Mouse (Mus musculus) hindbrain, embryonic 13.5 days (tissue): Measurements from ENCODE around the gene Entpd6. TPM values are rescaled to one million over a fixed set of nuclear protein-coding genes. Genes with fewer than 3 reads are reported as not detected.

Source experiments
- ATAC-seq: fragments of 200-750 bp; cut with Nextera tagmentation; 2 replicates; pipeline ENCODE4 v1.8.0; 2017; ENCODE audit warnings: moderate TSS enrichment; ENCODE audit not compliant: low FRiP score
- H3K27ac ChIP-seq: fragments of 300-500 bp; sonication (generic); 2 replicates; pipeline ENCODE4 v1.5.1; 2015; ENCODE audit warnings: inconsistent platforms, mild to moderate bottlenecking, moderate library complexity
- H3K27me3 ChIP-seq: fragments of 300-500 bp; sonication (generic); 2 replicates; pipeline ENCODE4 v1.6.1; 2015; ENCODE audit warnings: mild to moderate bottlenecking, inconsistent platforms
- H3K36me3 ChIP-seq: fragments of 300-500 bp; sonication (generic); 2 replicates; pipeline ENCODE4 v1.6.1; 2015; ENCODE audit warnings: mild to moderate bottlenecking, inconsistent platforms
- H3K4me1 ChIP-seq: fragments of 300-500 bp; sonication (generic); replicated peaks from 2 replicates; pipeline ENCODE4 v1.6.1; 2015; ENCODE audit warnings: inconsistent platforms
- H3K4me2 ChIP-seq: fragments of 300-500 bp; sonication (generic); 2 replicates; pipeline ENCODE4 v1.6.1; 2015; ENCODE audit warnings: inconsistent platforms, mild to moderate bottlenecking, moderate library complexity
- H3K4me3 ChIP-seq: fragments of 300-500 bp; sonication (generic); 2 replicates; pipeline ENCODE4 v1.5.1; 2015; ENCODE audit warnings: mild to moderate bottlenecking, inconsistent platforms
- H3K9ac ChIP-seq: fragments of 300-500 bp; sonication (generic); 2 replicates; pipeline ENCODE4 v1.6.1; 2015; ENCODE audit warnings: mild to moderate bottlenecking, inconsistent platforms
- H3K9me3 ChIP-seq: fragments of 300-500 bp; sonication (generic); 2 replicates; pipeline ENCODE4 v1.6.1; 2016; ENCODE audit warnings: inconsistent platforms
- WGBS: fragments of 180-500 bp; shearing (Covaris S2); methylation state at CpG from one replicate; pipeline ENCODE4 v1.1.7; 2015; 5-methylcytosine and 5-hydroxymethylcytosine counted together
- polyA plus RNA-seq: library from polyadenylated mRNA; unstranded; fragments of >200 nt; fragmentation: Nextera tagmentation; extraction: Ambion mirVana; gene quantifications from 2 replicates; pipeline ENCODE4 v1.2.1, GENCODE M21; 2015

Entpd6 gene
- polyA plus RNA-seq: 49.1 and 55.8 TPM in 2 replicates

DNA sequence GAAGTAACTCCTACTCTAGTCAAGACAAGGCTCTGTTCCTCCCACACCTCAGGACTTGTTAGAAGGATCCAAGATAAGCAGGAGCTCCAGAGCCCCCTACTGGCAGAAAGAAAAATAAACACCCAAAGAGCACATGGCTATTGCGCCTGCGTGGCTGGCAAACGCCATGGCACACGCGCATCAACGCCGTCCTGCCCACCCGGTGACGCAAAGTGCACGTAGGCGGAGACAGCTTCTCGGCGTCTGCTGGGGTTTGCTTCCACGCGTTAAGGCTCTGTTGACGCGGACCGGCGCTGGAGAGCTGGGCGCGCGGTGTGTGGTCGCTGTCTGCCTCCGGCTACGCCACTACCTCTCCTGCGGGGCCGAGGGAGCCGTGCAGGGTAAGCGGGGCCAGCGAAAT is at the start of gene Entpd6:
Gene Entpd6 (plus strand): TSS at position 189 of the 400 bp plus-strand sequence.
- Histone ChIP-seq H3K36me3 (peaks cover 13% of the 10 kb centered on the region), H3K4me2 (peak within 1 kb of the TSS; percentile 86), H3K9me3 (no peaks in the 10 kb centered on the region), H3K4me1 (peaks cover 16% of the 10 kb centered on the region), H3K4me3 (peak within 1 kb of the TSS; percentile 70), H3K27ac (peak within 1 kb of the TSS; percentile 85), H3K9ac (peak within 1 kb of the TSS; percentile 86), H3K27me3 (peaks cover 39% of the 10 kb centered on the region)
- ATAC-seq: peak; percentile 98
- WGBS: under 1% methylated on average over 30 of the region's 30 CpGs

DNA sequence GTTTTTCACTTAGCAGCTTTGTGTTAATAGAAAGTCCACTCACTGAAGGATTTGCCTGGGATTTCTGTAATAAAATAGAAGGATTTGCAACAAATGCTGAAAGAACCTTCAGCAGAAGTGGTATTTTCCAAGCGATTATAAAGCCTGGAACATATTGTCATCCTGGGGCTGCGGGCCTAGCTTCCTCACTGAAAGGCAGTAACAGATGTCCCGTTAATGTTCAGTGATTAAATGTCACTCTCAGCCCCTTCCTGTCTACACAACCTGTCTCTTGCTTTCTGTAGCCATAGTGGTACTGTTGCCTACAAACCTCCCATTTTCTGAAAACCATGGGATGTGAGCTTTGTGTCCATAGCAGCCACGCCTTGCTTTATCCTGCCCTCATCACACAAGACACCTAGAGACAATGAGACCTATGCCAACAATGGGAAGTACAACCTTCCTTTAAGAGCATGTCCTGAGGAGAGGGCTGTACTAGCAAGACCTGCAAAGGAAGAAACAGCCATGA is 36.6 kb upstream of the Entpd6 start:
- no peaks in the 10 kb centered on the region for H3K9me3 ChIP-seq
- no peaks in the 10 kb centered on the region for H3K36me3 ChIP-seq
- no peak overlapping the region for H3K27ac ChIP-seq
- 82% methylated on average over 4 of the region's 4 CpGs for WGBS
- H3K4me2 ChIP-seq: no peak overlapping the region
- no peaks in the 10 kb centered on the region for H3K4me1 ChIP-seq
- no peak overlapping the region for H3K9ac ChIP-seq
- no peak overlapping the region for H3K4me3 ChIP-seq
- no peak for ATAC-seq
- H3K27me3 ChIP-seq: no peaks in the 10 kb centered on the region

DNA sequence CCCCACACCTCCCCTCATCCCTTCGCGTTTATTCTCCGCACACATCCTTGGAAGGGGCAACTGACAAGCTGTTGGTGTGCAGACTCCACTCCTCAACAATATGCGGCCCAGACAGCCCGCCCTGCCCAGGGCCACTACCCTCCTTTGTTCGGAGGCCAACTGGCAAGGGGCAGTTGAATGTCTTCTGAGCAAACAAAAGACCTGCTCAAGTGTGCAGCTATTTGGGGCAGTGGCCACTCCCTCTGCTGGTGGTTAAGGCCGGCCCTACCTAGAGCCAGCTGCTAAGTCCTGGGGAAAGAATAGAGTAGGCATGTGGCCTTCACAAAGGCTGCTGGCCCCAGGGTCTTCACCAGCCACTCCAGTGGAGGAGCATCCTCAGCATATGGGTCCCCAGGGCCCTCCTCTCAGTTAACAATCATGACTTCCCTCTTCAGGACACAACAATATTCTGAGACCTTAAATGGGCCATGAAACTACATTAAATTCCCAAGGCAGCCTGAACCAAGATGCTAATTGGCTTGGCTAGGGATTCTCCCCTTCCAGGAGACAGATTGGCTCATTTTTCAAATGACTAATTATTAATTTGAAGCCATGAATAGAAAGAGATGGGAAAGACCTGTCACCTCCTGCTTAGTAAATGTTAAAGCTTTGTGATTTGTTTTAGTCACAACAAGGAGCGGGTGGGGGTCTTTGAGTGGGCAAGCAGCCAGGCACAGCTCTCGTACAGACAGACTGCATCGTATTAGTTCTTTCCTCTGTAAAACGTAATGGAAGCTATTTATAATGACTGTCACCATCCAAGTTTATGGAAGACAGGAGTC is 12.9 kb upstream of the Entpd6 start:
- Histone ChIP-seq H3K36me3 (no peaks in the 10 kb centered on the region), H3K27ac (no peak overlapping the region), H3K4me3 (no peak overlapping the region), H3K9me3 (no peaks in the 10 kb centered on the region), H3K4me1 (peaks cover 9% of the 10 kb centered on the region), H3K9ac (no peak overlapping the region), H3K27me3 (peaks cover 38% of the 10 kb centered on the region), H3K4me2 (peak overlapping the region; percentile 18; the same call in 1 of the 2 replicates)
- WGBS: 9% methylated on average over 11 of the region's 11 CpGs
- ATAC-seq: peak; percentile 97

DNA sequence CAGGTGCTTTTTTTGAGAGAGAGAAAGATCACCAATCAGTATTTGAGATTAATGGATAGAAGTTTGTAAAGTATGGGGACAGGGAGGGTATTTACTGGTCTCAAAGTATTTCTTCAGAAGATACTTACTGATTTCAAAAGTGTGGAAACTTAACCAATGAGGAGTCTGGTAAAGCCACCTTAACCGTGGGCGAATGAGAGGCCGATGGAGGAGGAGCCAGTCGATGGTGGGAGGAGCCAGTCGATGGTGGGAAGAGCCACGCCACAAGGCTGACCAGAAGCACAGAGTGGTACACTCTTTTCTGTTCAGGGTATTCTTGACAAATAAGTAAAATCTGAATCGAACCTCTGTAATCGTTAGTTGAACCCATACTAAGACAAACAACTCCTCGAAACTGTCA is 11.0 kb upstream of the Entpd6 start:
- H3K9ac ChIP-seq: no peak overlapping the region
- peaks cover 9% of the 10 kb centered on the region for H3K4me1 ChIP-seq
- no peak for ATAC-seq
- 83% methylated on average over 9 of the region's 9 CpGs for WGBS
- H3K27me3 ChIP-seq: peaks cover 47% of the 10 kb centered on the region
- no peak overlapping the region for H3K4me2 ChIP-seq
- no peak overlapping the region for H3K27ac ChIP-seq
- H3K36me3 ChIP-seq: no peaks in the 10 kb centered on the region
- no peaks in the 10 kb centered on the region for H3K9me3 ChIP-seq
- no peak overlapping the region for H3K4me3 ChIP-seq

DNA sequence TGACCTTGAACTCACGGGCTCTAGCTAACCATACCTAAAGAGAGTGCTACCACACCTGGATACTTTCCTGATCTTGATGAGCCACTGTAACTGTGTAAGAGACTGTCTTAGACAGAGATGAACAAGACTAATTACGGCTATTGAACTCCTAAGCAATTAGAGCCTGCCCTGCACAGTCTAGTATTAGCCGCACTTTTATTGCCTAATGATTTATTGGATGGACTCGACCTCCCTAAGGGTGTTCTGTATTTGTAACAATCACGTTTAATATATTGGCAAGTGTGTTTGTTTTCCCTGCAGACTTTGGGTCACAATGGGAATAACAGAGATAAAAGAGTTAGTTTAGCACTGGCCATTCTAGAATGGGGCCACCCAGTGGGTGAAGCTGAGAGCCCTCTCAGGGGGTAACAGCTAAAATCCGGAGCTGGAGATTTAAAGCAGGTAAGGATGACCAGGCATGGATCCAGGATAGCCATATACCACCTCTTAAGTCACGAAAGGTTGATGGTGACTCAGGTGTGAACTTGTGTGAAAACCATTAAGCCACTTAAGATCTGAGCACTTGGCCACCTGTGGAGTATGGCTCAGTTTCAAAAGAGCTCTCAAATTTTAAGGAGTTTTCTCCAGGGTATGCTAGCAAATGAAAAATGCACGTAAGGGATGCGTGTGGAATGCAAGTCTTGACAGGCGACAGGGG is 8.5 kb upstream of the Entpd6 start:
- Histone ChIP-seq H3K27me3 (peaks cover 63% of the 10 kb centered on the region), H3K9ac (no peak overlapping the region), H3K4me1 (peaks cover 9% of the 10 kb centered on the region), H3K36me3 (no peaks in the 10 kb centered on the region), H3K27ac (no peak overlapping the region), H3K4me3 (no peak overlapping the region), H3K4me2 (no peak overlapping the region), H3K9me3 (no peaks in the 10 kb centered on the region)
- WGBS: 68% methylated on average over 10 of the region's 10 CpGs
- ATAC-seq: no peak

DNA sequence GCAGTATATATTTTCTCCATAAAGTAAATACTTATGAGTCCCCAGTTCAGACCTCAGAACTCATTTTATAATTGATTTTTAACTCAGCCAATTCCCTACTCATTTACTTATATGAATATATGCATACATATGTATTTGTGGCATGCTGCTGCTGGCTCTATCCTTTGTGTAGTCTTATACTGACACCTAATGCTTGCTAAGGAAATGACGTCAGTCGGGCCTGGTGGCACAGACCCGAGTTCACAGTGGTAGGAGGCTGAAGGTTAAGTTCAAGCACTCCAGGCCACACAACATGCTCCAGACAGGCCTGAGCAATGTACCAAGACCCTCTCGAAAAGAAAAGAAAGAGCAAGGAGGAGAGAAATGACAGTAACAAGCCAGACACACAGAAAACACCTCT is 7.4 kb upstream of the Entpd6 start:
- ATAC-seq: peak; percentile 64
- Histone ChIP-seq H3K4me2 (no peak overlapping the region), H3K9ac (no peak overlapping the region), H3K27ac (no peak overlapping the region), H3K9me3 (no peaks in the 10 kb centered on the region), H3K36me3 (no peaks in the 10 kb centered on the region), H3K27me3 (peaks cover 74% of the 10 kb centered on the region), H3K4me3 (no peak overlapping the region), H3K4me1 (no peaks in the 10 kb centered on the region)
- 67% methylated on average over 4 of the region's 4 CpGs for WGBS

DNA sequence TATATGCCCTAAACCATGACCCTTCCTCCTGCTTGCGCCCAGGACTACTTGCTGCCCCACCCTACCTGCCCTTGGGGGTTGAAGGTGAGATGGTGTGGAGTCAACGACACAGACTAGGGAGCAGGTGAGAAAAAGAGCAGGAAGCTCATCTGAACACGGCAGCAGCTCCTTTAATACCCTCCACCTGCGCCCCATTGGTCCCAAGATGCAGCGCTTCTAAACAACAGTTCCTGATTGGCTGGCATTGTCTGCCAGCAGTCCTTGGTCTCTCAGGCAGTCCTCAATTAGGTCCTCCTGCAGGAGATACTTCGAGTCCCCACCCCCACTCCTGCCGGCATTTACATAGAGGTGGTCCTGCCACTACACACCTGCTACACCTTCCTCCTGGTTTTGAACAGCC is 3.8 kb upstream of the Entpd6 start:
- no peak overlapping the region for H3K4me2 ChIP-seq
- WGBS: 80% methylated on average over 7 of the region's 7 CpGs
- no peak overlapping the region for H3K27ac ChIP-seq
- ATAC-seq: no peak
- no peaks in the 10 kb centered on the region for H3K9me3 ChIP-seq
- H3K4me3 ChIP-seq: no peak overlapping the region
- H3K27me3 ChIP-seq: peaks cover 59% of the 10 kb centered on the region
- peaks cover 8% of the 10 kb centered on the region for H3K4me1 ChIP-seq
- no peak overlapping the region for H3K9ac ChIP-seq
- H3K36me3 ChIP-seq: no peaks in the 10 kb centered on the region

DNA sequence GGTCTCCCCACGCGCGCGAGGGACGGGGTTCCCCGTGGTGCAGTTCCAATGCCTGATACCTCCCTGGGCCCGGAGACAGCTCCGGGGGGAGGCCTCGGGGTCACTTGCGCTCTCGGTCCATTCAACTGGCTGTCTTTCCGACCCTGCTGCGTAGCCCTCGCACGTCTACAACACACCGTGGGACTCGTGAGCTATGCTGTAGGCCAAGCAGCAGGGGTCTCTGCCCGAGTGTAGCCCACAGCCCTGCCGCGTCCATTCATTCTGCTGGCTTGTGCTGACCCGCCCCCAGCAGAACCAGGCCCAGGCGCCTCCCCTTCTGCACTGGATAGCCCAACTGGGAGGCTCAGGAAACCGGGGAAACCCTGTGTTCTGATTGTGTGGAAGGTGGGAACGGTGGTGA is 441 bp downstream of the Entpd6 start:
- H3K9me3 ChIP-seq: no peaks in the 10 kb centered on the region
- ATAC-seq: peak; percentile 90
- H3K36me3 ChIP-seq: peaks cover 14% of the 10 kb centered on the region
- H3K4me1 ChIP-seq: peaks cover 16% of the 10 kb centered on the region
- peak overlapping the region; percentile 86 for H3K9ac ChIP-seq
- H3K4me2 ChIP-seq: peak overlapping the region; percentile 86
- peaks cover 37% of the 10 kb centered on the region for H3K27me3 ChIP-seq
- H3K27ac ChIP-seq: peak overlapping the region; percentile 85
- peak overlapping the region; percentile 70 for H3K4me3 ChIP-seq
- under 1% methylated on average over 24 of the region's 24 CpGs for WGBS

DNA sequence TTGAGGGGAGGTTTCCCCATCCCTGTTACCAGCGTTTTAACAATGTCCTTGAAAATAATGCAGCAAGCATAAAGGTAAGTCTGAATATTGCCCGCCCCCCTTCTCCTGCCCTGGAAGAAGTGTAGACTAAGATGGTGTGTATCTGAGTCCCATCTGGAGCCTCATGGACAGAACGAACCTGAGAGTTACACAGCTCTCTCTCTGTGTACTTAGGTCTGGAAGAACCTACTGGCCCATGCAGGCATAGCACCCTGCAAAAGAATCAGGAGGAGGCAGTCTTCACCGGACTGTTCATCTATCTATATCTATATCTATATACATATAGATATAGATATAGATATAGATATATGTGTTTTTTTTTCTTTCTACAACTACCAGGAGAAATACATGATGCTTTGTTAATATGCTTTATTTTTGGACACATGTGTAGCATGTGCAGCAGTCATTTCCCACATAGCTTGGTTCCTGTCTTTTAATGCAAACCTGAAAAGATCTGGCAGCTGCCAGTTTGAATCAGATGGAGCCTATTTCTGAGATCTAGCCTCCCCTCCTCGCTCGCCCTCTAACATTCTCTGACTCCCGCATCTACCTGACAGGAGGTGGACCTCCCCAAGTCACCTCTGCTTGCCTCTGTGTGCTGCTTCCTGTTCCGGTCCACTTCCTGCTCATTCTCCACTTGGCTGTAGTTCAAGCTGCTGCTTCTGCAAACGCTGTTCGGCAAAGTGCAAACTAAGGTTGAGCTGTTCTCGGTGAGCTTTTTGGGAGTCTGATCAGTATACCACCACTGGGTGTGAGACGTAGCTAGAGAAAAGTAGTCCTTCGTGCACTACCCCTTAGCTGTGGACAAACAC is 1.5 kb downstream of the Entpd6 start:
- peak overlapping the region; percentile 70 for H3K4me3 ChIP-seq
- peaks cover 26% of the 10 kb centered on the region for H3K27me3 ChIP-seq
- H3K27ac ChIP-seq: no peak overlapping the region
- H3K4me2 ChIP-seq: peak overlapping the region; percentile 86
- no peak for ATAC-seq
- peaks cover 16% of the 10 kb centered on the region for H3K4me1 ChIP-seq
- H3K36me3 ChIP-seq: peaks cover 15% of the 10 kb centered on the region
- H3K9me3 ChIP-seq: no peaks in the 10 kb centered on the region
- peak overlapping the region; percentile 86 for H3K9ac ChIP-seq
- 80% methylated on average over 13 of the region's 13 CpGs for WGBS

DNA sequence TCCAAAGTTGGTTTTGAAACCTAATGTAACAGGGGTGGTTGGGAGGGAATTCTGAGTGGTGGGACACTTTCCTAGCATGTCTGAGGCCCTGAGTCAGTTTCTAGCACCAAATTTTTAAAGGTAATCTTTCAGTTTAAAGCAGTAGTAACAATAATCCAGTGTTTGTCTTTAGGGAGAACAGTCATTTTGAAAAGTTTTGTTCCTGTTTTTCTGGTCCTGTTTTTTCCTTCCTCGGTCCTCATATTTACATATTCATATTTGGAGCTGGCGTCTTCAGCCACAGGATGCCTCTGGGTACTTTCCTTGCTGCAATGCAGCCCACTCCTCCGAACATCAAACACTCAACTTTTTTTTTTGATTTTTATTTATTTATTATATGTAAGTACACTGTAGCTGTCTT is 6.2 kb downstream of the Entpd6 start:
- H3K4me1 ChIP-seq: peaks cover 8% of the 10 kb centered on the region
- ATAC-seq: no peak
- WGBS: 97% methylated on average over 3 of the region's 3 CpGs
- H3K27me3 ChIP-seq: no peaks in the 10 kb centered on the region
- H3K4me2 ChIP-seq: no peak overlapping the region
- H3K36me3 ChIP-seq: peaks cover 61% of the 10 kb centered on the region
- H3K27ac ChIP-seq: no peak overlapping the region
- no peaks in the 10 kb centered on the region for H3K9me3 ChIP-seq
- H3K4me3 ChIP-seq: no peak overlapping the region
- no peak overlapping the region for H3K9ac ChIP-seq

DNA sequence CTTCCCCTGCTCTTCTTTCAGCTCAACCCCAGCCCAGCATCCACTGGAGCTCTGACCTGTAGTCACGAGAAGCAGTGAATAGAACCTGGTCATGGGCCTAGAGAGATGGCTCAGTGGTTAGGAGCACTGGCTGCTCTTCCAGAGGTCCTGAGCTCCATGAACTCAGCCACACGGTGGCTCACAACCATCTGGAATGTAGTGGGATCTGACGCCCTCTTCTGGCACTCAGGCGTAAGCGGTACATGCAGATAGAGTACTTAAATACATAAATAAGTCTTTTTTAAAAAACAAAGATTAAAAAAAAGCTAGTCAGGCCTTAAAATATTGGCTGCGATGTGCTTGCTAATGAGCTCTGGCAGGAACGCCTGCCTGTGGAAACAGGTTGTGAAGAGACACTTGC is 12.6 kb downstream of the Entpd6 start:
- no peak overlapping the region for H3K9ac ChIP-seq
- H3K9me3 ChIP-seq: peaks cover 4% of the 10 kb centered on the region; the same call in 1 of the 2 replicates
- no peak overlapping the region for H3K4me3 ChIP-seq
- peaks cover 5% of the 10 kb centered on the region; the same call in 1 of the 2 replicates for H3K4me1 ChIP-seq
- H3K27me3 ChIP-seq: no peaks in the 10 kb centered on the region
- WGBS: 83% methylated on average over 7 of the region's 7 CpGs
- H3K36me3 ChIP-seq: peaks cover 92% of the 10 kb centered on the region
- H3K27ac ChIP-seq: no peak overlapping the region
- no peak overlapping the region for H3K4me2 ChIP-seq
- ATAC-seq: no peak

DNA sequence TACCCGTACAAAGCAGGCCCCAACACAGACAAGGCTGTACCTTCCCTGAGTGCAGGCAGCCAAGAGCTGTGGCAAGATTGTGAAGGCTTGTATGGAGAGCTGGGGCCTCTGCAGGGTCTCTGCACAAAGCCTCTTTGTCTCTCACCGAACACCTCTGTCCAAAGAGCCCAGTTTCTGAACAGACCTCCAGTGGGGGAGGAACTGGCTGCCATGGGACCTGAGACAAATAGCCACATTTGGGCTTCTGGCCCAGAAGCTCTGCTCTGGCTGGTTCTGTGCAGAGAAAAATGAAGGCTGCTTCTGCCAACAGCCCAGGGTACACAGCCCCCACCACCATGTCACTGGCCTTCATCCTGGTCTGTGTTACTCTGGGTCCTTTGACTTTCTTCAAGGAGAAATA is 16.8 kb downstream of the Entpd6 start:
- peaks cover 10% of the 10 kb centered on the region for H3K4me1 ChIP-seq
- H3K9ac ChIP-seq: no peak overlapping the region
- peak; percentile 82 for ATAC-seq
- no peak overlapping the region for H3K4me2 ChIP-seq
- 43% methylated on average over 2 of the region's 2 CpGs for WGBS
- H3K4me3 ChIP-seq: no peak overlapping the region
- H3K36me3 ChIP-seq: peaks cover 90% of the 10 kb centered on the region
- H3K9me3 ChIP-seq: peaks cover 3% of the 10 kb centered on the region; the same call in 1 of the 2 replicates
- no peaks in the 10 kb centered on the region for H3K27me3 ChIP-seq
- peak overlapping the region; percentile 60; the same call in 1 of the 2 replicates for H3K27ac ChIP-seq
